Mouse (Mus musculus) lung, postnatal 0 days (tissue): ENCODE results near the gene Rchy1.

Experiments
- CTCF ChIP-seq: IDR thresholded peaks from 2 replicates; pipeline ENCODE4 v1.5.1; 2016; ENCODE audit warnings: antibody characterized with exemption, mild to moderate bottlenecking
- EP300 ChIP-seq: IDR thresholded peaks from 2 replicates; pipeline ENCODE4 v1.6.1; 2016; ENCODE audit warnings: antibody characterized with exemption, mild to moderate bottlenecking, control low read depth

DNA sequence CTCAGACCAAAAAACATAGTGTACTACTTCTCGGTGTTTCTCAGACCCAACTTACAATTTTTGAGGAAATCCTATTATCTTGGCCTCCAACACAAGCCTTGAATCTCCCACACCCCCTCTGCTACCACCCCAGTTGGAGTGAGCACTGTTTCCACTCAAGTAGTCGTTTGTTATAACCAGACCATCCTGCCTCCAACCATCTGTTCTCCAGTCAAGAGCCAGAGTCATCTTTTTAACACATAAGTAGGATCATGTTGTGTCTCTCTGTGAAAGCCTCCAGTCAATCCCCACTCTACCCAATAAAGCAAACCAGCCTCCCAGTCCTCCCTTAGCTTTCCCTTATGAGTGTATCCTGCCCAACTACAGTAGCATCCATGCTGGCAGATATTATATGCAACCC, 20.6 kb upstream of the Rchy1 start:
- TF ChIP-seq CTCF, result no peak
- no peak for TF ChIP-seq EP300
